Mouse (Mus musculus) embryonic fibroblast, embryonic 13.5 days (primary cell): ENCODE measurements at regions not wholly inside any gene's neighbourhood (a gene's known extent, or its start where the extent isn't known, plus 50 kb on each side); places are given as distances from the start of the nearest gene placed in this dataset.

Experiments
- H3K27ac ChIP-seq: 2 replicates; pipeline ENCODE4 v1.5.1; 2012; ENCODE audit warnings: low read length, control low read depth, inconsistent platforms; ENCODE audit not compliant: insufficient read depth
- H3K4me1 ChIP-seq: 2 replicates; pipeline ENCODE4 v1.6.1; 2011; ENCODE audit warnings: low read length; ENCODE audit not compliant: control insufficient read depth, insufficient read depth
- H3K4me3 ChIP-seq: 2 replicates; pipeline ENCODE4 v1.5.1; 2011; ENCODE audit warnings: mild to moderate bottlenecking, control low read depth, low read length; ENCODE audit not compliant: insufficient read depth
- CTCF ChIP-seq: IDR thresholded peaks from 2 replicates; pipeline ENCODE4 v1.5.1; 2011; ENCODE audit warnings: mild to moderate bottlenecking, control low read depth, low read length, moderate library complexity, borderline replicate concordance; ENCODE audit not compliant: insufficient read depth
- POLR2A ChIP-seq: IDR thresholded peaks from 2 replicates; pipeline ENCODE4 v1.6.1; 2011; ENCODE audit warnings: low read depth, mild to moderate bottlenecking, control low read depth, low read length, moderate library complexity

GRCm38 (mm10) chr13:69952061-69952460 lies 149.9 kb downstream of the Med10 start:
- H3K4me1 ChIP-seq = no peaks in the 10 kb centered on the region; the same call in 1 of the 2 replicates
- H3K4me3 ChIP-seq = no peak overlapping the region
- TF ChIP-seq CTCF (no peak), POLR2A (no peak)
- no peak overlapping the region for H3K27ac ChIP-seq

GRCm38 (mm10) chr13:69954171-69954570 lies 152.0 kb downstream of the Med10 start:
- TF ChIP-seq CTCF = no peak
- TF ChIP-seq POLR2A = no peak
- no peak overlapping the region for H3K4me3 ChIP-seq
- no peak overlapping the region for H3K27ac ChIP-seq
- no peaks in the 10 kb centered on the region; the same call in 1 of the 2 replicates for H3K4me1 ChIP-seq

- Histone ChIP-seq H3K4me1 (no peaks in the 10 kb centered on the region; the same call in 1 of the 2 replicates), H3K4me3 (no peak overlapping the region), H3K27ac (no peak overlapping the region)
- TF ChIP-seq CTCF (no peak), POLR2A (no peak)
Measured at GRCm38 (mm10) chr13:69955503-69955902, 153.3 kb downstream of the Med10 start.

GRCm38 (mm10) chr13:69963944-69964343 lies 161.7 kb downstream of the Med10 start:
- no peak overlapping the region for H3K4me3 ChIP-seq
- H3K27ac ChIP-seq = no peak overlapping the region
- no peak for TF ChIP-seq POLR2A
- TF ChIP-seq CTCF = no peak
- H3K4me1 ChIP-seq = no peaks in the 10 kb centered on the region; the same call in 1 of the 2 replicates

GRCm38 (mm10) chr13:69971281-69972057 lies 169.3 kb downstream of the Med10 start:
- no peak overlapping the region for H3K4me3 ChIP-seq
- no peak overlapping the region for H3K27ac ChIP-seq
- TF ChIP-seq CTCF (no peak), POLR2A (no peak)
- H3K4me1 ChIP-seq = no peaks in the 10 kb centered on the region

GRCm38 (mm10) chr13:69974835-69975234 lies 172.6 kb downstream of the Med10 start:
- H3K4me1 ChIP-seq = no peaks in the 10 kb centered on the region
- no peak for TF ChIP-seq POLR2A
- no peak overlapping the region for H3K4me3 ChIP-seq
- H3K27ac ChIP-seq = no peak overlapping the region

- no peak overlapping the region for H3K27ac ChIP-seq
- no peak overlapping the region for H3K4me3 ChIP-seq
- TF ChIP-seq POLR2A (no peak), CTCF (no peak)
- H3K4me1 ChIP-seq = no peaks in the 10 kb centered on the region
Measured at GRCm38 (mm10) chr13:69984159-69984558, 182.0 kb downstream of the Med10 start.

GRCm38 (mm10) chr13:69987181-69987580 lies 185.0 kb downstream of the Med10 start:
- TF ChIP-seq CTCF = no peak
- TF ChIP-seq POLR2A = no peak
- Histone ChIP-seq H3K27ac (no peak overlapping the region), H3K4me1 (no peaks in the 10 kb centered on the region), H3K4me3 (no peak overlapping the region)

- H3K4me1 ChIP-seq = no peaks in the 10 kb centered on the region
- no peak for TF ChIP-seq CTCF
- no peak for TF ChIP-seq POLR2A
- no peak overlapping the region for H3K4me3 ChIP-seq
- no peak overlapping the region for H3K27ac ChIP-seq
Measured at GRCm38 (mm10) chr13:69988319-69988718, 186.1 kb downstream of the Med10 start.

GRCm38 (mm10) chr13:69991253-69991891 lies 189.2 kb downstream of the Med10 start:
- TF ChIP-seq POLR2A (no peak), CTCF (peak; percentile 68; the same call in 1 of the 2 replicates)
- Histone ChIP-seq H3K27ac (no peak overlapping the region), H3K4me1 (no peaks in the 10 kb centered on the region), H3K4me3 (no peak overlapping the region)

GRCm38 (mm10) chr13:69991892-69992261 lies 189.7 kb downstream of the Med10 start:
- Histone ChIP-seq H3K27ac (no peak overlapping the region), H3K4me3 (no peak overlapping the region), H3K4me1 (no peaks in the 10 kb centered on the region)
- TF ChIP-seq POLR2A (no peak), CTCF (no peak)
